Mouse (Mus musculus) ES-CJ7 (cell line): ENCODE results near the gene Ddx6.

Experiments used
- DNase-seq: peaks from one replicate; pipeline ENCODE4 v3.0.0; 2011; ENCODE audit warnings: low read depth, low spot score

Ddx6 gene

GRCm38 (mm10) chr9:44686638-44687037 lies 81.9 kb downstream of the Ddx6 start:
- DNase-seq, result no peak

DNA sequence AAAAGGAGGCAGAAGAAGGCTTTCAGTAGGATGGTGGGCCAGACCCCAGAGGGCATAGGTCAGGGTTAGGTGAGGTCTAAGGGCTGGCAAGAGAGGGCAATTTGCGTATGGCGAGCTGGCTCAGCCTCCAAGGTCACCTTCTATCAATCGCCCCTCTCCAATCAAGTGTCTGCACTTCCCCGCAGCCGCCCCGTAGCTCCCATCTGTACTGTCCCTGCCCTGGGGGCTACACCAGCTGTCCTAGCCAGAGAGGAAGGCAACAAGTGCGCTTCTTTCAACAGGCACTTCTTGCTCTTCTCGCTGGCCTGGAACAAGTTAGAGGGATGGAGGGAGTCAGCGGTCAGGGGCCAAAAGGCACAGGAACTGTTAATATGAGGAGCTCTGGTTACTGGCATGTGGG lies 83.3 kb downstream of the Ddx6 start:
- no peak for DNase-seq
